ENCODE assay signal across 19 mouse cellular contexts in the genomic region with DNA sequence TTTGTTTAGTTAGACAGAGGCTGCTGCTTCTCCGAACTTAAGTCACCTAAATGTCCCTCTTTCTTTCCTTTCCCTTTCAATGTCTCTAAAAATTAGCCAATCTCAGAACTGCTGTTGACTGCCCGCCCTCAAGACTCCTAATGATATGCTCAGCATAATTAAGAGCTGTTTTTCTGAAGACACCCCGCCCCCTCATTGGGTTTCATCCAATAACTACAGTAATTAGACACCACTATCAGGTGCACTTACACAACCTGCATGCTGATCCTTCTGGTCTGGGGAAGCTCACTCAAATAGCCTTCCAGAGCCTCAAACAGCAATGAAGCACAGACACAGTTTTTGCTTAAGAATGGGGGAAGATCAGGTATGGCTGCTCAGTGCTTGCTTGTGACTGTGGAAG.
"Had no signal": no experiment of that assay in that cellular context is flagged by ENCODE, and none has a peak within 500 bp of the region (broad histone marks: within the 10 kb centered on the region; RNA-seq: fewer than 3 reads in every experiment).

No protein-coding gene starts in this region.

- ATAC-seq: intestine, embryonic 16.5 days; midbrain, embryonic 13.5 days; midbrain, embryonic 16.5 days had no signal

- H3K4me2 ChIP-seq: liver, embryonic 13.5 days; midbrain, embryonic 13.5 days; neural tube, embryonic 13.5 days had no signal

- DNase-seq: layer of hippocampus, postnatal 36 days; lung, adult 2 months; lung, postnatal 14 days; retina, postnatal 1 day; right cerebral cortex, postnatal 25 days; thymus, adult 2 months; thymus, postnatal 14 days; thymus, postnatal 4 days had no signal

- H3K27ac ChIP-seq: kidney, postnatal 0 days; left cerebral cortex, adult 2 months; liver, embryonic 13.5 days; midbrain, embryonic 10.5 days; midbrain, embryonic 13.5 days; neural tube, embryonic 13.5 days; stomach, postnatal 0 days had no signal

- H3K9me3 ChIP-seq: liver, embryonic 13.5 days; midbrain, embryonic 13.5 days; neural tube, embryonic 13.5 days had no signal

- H3K9ac ChIP-seq: liver, embryonic 13.5 days; midbrain, embryonic 13.5 days; neural tube, embryonic 13.5 days had no signal

- H3K27me3 ChIP-seq: liver, embryonic 13.5 days; megakaryocyte, embryonic 14.5 days; midbrain, embryonic 13.5 days; neural tube, embryonic 13.5 days had no signal

- H3K4me3 ChIP-seq: left cerebral cortex, adult 2 months; liver, embryonic 13.5 days; megakaryocyte, embryonic 14.5 days; midbrain, embryonic 10.5 days; midbrain, embryonic 13.5 days; myocyte; neural tube, embryonic 13.5 days had no signal
